Mouse (Mus musculus): ENCODE data around the gene Lrrc41.

Gene Lrrc41

DNA sequence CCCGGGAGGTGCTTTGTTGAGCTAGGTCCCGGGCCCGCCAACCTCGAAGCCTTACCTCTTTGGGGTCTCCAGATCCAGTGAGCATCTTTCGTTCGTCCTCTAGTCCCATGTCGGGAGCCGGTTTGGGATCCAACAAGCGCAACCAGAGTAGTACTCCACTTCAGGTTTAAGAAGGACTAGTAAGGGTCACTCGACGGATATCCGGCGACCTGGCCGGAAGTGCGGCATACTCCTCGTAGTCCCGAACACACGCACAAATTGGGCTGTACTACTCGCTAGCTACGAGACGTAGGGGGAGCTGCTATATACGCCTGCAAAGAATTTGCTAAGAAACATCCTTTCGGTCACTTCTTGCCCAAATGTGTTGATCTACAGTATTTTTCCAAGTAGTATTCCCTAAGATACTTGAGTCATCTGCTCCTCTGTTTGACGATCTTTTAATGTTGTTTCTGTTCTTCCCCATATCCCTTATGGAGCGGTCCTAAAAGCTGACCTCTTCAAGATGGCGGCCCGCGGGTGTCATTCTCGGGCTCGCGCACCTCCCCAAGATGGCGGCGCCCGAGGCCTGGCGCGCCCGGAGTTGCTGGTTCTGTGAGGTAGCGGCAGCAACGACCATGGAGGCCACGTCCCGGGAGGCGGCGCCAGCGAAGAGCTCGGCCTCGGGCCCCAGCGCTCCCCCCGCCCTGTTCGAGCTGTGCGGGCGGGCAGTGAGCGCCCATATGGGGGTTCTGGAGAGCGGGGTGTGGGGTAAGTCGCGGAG lies at the start of gene Lrrc41, which contains the start of gene Uqcrh:
Gene Lrrc41 (plus strand): TSS at position 409 of the 760 bp plus-strand sequence.
Gene Uqcrh (minus strand): TSS at position 211 of the 760 bp plus-strand sequence.
- DNase-seq (ENCODE audit: low spot score), result peak; percentile 89

DNA sequence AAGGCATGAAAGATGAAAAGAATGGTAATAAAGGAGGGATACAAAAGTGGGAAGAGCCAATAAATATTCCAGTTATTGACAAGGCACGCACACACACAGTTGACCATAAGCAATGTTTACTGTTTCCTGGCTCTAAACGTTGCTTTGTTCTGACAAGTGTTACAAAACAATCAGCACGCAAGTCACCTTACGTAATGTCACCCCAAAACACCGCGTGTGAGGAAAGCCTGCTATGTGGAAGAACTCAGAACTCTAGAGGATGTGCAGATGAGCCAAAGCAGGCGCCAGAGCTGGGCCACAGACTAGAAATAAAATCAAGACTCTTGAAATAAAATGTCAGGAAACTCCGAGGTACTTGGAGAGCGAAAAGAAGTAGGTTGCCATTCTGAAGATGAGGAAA lies 42.2 kb upstream of the Lrrc41 start:
- no peak for DNase-seq (ENCODE audit: low spot score)

DNA sequence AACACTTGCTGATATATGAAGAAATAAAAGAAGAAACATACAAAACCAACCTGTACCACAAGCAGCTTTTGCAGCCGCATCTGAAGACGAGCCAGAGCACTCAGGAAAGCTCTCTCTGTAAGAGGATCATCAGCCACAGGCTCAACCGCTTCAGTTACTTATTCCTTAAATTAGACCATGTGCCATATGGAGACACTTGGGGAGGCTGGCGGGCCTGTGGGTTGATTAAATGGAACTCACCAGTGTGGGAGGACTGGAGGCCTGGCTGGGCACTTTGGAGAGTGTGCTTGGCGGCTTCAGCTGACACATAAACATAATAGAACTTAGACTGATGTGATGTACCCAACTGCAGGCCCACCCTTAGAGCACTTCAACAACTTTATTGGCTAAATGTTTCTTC lies 41.7 kb upstream of the Lrrc41 start:
- DNase-seq (ENCODE audit: low spot score), result no peak

DNA sequence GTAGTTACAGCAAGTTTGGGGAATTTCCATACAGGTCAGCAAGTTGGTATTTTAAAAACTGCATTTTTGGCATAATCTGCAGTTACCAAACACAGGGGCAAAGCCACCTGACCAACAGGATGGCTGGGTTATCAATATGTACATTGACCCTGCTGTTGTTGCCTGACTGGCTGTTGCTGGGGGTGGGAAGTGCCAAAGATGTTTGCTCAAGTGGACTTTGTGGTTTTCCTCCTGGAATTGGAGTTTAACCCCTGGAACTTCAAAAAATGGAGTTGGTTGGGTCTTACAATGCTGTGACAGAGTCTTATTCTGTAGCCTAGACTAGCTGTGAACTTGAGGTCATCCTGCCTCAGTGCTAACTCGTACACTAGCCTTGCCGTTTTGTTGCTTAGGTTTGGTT lies 34.6 kb upstream of the Lrrc41 start:
- no peak for DNase-seq (ENCODE audit: low spot score)

DNA sequence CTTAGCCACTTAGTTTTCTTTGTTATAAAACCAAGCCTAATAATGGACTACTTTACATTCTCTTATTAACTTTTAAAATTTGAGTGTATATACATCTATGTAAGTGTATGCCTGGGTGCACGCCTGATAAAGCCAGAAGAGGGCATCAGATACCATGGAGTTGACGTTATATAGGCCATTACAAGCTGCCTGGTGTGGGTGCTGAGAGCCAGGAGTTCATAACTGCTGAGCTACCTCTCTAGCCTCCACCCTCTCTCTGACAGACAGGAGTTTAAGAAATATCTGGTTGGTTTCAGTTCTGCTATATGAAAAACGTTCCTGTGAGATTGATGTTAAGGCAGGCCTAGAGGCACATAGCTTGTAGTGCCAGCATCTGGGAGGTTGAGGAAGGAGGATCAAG lies 32.9 kb upstream of the Lrrc41 start:
- no peak for DNase-seq (ENCODE audit: low spot score)

GRCm38 (mm10) chr4:116046604-116047003 lies 28.5 kb upstream of the Lrrc41 start:
- DNase-seq (ENCODE audit: low spot score), result no peak

GRCm38 (mm10) chr4:116047681-116048080 lies 27.4 kb upstream of the Lrrc41 start:
- no peak for DNase-seq (ENCODE audit: low spot score)

- DNase-seq (ENCODE audit: low spot score), result no peak
These were observed 26.7 kb upstream of the Lrrc41 start for GRCm38 (mm10) chr4:116048130-116048920.

DNA sequence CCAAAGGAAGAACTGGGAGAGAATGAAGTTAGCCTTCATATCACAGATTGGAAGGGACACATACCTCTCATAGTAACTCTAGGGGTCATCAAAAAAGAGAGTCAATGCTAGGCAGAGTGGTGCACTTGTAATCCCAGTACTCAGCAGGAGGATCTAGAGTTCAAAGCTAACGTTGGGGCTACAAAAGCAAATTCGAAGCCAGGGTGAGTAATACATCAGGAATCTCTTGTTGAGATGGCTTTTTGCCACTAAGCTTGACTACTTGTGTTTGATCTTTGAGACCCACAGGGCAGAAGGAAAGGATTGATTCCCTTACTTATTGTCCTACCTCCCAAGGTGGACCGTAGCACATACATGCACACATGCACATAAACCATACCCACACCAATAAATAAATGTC lies 25.9 kb upstream of the Lrrc41 start:
- DNase-seq (ENCODE audit: low spot score), result no peak

DNA sequence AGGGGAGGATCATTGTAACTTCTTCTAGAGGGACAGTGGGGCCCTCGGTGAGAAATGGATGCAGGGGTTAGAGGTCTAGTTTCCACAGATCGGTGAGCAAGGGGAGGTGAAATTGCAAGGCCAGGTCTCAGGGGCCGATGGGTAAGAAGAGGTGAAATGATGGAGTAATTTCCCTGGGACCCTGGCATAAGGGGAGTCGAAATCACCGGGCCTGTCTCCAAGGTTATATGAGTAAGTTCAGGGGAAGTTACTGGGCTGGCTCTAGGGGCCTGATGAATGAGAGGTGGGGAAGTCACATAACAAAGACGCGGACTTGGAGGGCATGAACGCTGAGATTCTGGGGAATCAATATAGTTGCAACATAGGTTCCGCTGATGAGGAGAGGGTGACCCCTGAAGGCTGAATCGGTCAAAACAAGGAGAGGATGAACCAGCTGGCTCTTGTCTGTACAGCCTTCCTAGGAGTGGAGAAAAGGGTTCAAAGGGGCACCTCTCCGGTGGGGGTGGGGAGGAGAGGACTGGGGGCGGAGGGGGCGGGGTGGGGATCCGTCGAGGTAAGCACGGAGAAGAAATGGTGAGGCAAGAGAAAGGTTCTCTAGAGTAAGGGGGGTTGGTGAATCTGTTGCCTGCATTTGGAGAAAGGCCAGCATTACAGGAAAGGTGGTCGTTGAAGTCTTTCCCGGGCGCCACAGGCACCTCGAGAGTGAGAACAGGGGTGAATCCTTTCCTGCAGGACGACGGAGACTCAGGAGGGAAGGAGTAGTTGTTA lies 22.4 kb upstream of the Lrrc41 start:
- DNase-seq (ENCODE audit: low spot score), result peak; percentile 20

DNA sequence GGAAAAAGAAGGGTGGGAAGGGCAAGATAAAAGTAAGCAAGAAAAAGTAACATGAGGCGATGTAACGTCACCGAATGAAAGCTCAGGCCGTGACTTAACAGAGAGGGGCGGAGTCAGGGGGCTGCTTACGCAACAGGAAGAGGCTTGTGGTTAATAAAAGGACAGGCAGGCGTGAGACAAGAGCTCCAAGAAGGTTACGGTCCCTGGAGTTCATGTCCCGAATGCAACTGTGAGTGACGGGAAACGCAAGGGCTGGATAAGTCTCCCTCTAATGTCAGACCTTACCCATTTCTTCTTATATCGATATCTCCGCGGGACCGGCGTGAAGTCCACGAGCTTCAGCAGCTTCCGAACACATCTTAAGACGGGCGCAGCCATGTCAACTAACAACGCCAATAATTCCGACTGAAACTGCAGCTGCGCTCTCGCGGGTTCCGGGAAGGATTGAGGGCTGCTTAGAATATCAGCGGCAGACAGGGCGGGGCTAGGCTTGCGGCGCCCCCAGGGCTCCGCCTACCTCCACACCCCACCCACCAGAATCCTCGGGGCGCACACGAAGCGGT lies 21.6 kb upstream of the Lrrc41 start, which contains the start of gene Nsun4:
Gene Nsun4 (minus strand): TSS at position 478 of the 563 bp plus-strand sequence.
- peak; percentile 87 for DNase-seq (ENCODE audit: low spot score)

GRCm38 (mm10) chr4:116057559-116057958 lies 17.5 kb upstream of the Lrrc41 start:
- DNase-seq (ENCODE audit: low spot score), result no peak

DNA sequence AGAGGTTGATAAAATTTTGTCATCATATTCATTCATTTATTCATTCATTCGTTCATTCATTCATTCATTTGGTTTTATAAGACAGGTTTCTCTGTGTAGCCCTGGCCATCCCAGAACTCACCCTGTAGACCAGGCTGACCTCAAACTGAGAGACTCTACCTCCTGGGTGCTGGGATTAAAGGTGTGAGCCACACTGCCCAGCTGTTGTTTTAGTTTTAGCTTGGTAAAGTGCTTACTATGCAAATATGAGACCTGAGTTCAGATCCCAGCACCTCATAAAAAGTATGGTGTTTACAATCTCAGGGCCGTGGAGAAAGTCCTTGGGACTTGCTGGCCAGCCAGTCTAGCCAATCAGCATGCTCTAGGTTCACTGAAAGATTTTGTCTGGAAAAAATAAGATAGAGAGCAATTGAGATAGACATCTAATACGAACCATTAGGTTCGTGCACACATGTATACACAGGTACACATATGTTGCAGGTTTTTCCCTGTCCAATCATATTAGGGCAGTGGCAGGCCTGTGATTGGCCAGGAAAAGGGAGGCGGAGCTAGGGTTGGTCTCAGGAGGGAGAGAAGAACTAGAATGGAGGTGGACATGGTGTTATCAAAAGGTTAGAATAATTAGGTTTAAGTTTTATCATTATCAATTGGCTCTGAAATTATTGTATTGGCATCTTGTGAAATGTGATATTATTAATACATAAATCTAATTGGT lies 15.9 kb upstream of the Lrrc41 start:
- DNase-seq (ENCODE audit: low spot score), result no peak

- DNase-seq (ENCODE audit: low spot score), result no peak
These were observed 11.2 kb upstream of the Lrrc41 start for GRCm38 (mm10) chr4:116063855-116064254.

DNA sequence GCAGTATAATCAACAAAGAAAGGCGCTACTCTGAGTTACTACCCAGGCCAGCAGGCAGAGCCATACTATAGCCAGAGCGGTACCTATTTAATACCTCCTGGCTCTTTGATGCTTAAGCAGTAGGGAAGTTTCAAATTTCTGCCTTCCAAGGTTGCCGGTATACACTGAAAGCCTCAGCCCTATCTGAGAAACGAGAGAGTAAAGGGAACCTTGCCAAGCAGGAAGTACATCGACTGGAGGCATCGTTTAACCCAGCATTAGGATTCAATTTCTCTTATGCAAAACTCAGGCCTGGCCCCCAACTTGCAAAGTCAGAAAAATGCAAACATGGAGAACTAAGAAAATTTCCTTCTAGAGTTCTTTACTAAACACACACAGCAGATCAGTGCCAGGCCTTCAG lies 5.0 kb upstream of the Lrrc41 start:
- DNase-seq (ENCODE audit: low spot score), result no peak

- no peak for DNase-seq (ENCODE audit: low spot score)
These were observed 1.9 kb upstream of the Lrrc41 start for GRCm38 (mm10) chr4:116073146-116073545.

GRCm38 (mm10) chr4:116074145-116074675 lies 859 bp upstream of the Lrrc41 start:
- no peak for DNase-seq (ENCODE audit: low spot score)

GRCm38 (mm10) chr4:116075631-116076368 lies 731 bp downstream of the Lrrc41 start:
- DNase-seq (ENCODE audit: low spot score), result peak; percentile 44

DNA sequence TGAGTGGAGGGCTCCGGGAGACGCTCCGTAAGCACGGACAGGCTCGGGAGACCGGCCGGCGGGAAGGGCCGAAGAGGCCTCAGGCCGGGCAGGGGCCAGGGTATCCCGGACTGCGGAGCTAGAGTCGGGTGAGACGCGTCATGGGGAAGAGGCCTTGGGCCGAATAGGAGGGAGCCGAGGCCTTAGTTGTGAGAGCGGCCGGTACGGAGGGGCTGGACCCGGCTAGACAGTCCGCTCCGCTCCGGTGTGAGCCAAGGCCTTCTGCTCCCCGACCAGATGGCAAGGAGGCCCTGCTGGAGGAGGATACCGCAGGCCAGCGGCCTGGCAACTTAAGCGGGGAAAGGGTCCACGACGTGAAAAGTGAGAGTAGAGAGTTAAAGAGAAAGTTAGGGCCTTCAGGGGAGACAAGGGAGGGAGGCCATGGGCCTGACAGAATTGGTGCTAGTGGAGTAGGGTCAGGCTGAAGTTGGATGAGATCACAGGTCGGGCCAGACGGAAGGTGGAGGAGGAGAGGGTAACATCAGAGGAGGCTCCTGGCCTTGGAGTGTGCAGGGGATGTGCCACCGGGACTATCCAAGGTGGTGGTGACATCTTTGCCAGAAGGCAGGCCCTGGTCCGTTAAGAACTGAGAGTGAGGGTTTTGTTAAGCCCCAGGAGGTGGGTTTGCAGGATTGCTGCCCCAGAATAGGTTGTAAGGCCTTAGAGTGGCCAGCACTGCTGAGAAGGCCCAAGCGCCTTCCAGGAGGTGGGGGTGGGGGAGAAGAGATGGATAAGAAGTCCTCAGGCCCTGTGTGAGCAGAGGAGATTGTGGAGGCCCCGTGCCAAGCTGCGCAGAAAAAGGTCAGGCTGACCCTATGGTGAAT lies 1.5 kb downstream of the Lrrc41 start:
- peak; percentile 85 for DNase-seq (ENCODE audit: low spot score)
